Mouse (Mus musculus) embryonic facial prominence, embryonic 15.5 days (tissue): ENCODE results near the gene Acap1. TPM values are rescaled to one million over a fixed set of nuclear protein-coding genes. Genes with fewer than 3 reads are reported as not detected.

Source experiments
- ATAC-seq: fragments of 200-750 bp; cut with Nextera tagmentation; 2 replicates; pipeline ENCODE4 v1.8.0; 2017; ENCODE audit warnings: low read depth, moderate TSS enrichment; ENCODE audit not compliant: insufficient number of reproducible peaks, low FRiP score, low TSS enrichment
- H3K27ac ChIP-seq: fragments of 300-500 bp; sonication (generic); replicated peaks from 2 replicates; pipeline ENCODE4 v1.5.1; 2015; ENCODE audit warnings: mild to moderate bottlenecking, inconsistent platforms
- H3K27me3 ChIP-seq: fragments of 300-500 bp; sonication (generic); 2 replicates; pipeline ENCODE4 v1.6.1; 2015; ENCODE audit warnings: inconsistent platforms
- H3K36me3 ChIP-seq: fragments of 300-500 bp; sonication (generic); 2 replicates; pipeline ENCODE4 v1.6.1; 2015; ENCODE audit warnings: mild to moderate bottlenecking, inconsistent platforms
- H3K4me1 ChIP-seq: fragments of 300-500 bp; sonication (generic); 2 replicates; pipeline ENCODE4 v1.6.1; 2015; ENCODE audit warnings: inconsistent platforms
- H3K4me2 ChIP-seq: fragments of 300-500 bp; sonication (generic); replicated peaks from 2 replicates; pipeline ENCODE4 v1.6.1; 2015; ENCODE audit warnings: mild to moderate bottlenecking, inconsistent platforms
- H3K4me3 ChIP-seq: fragments of 300-500 bp; sonication (generic); replicated peaks from 2 replicates; pipeline ENCODE4 v1.5.1; 2015; ENCODE audit warnings: mild to moderate bottlenecking, inconsistent platforms
- H3K9ac ChIP-seq: fragments of 300-500 bp; sonication (generic); 2 replicates; pipeline ENCODE4 v1.6.1; 2015; ENCODE audit warnings: inconsistent platforms
- H3K9me3 ChIP-seq: fragments of 300-500 bp; sonication (generic); replicated peaks from 2 replicates; pipeline ENCODE4 v1.6.1; 2016; ENCODE audit warnings: inconsistent platforms
- WGBS: fragments of 180-500 bp; shearing (Covaris S2); methylation state at CpG from one replicate; pipeline ENCODE4 v1.1.7; 2015; 5-methylcytosine and 5-hydroxymethylcytosine counted together
- polyA plus RNA-seq: library from polyadenylated mRNA; unstranded; fragments of >200 nt; fragmentation: Nextera tagmentation; extraction: Ambion mirVana; gene quantifications from 2 replicates; pipeline ENCODE4 v1.2.1, GENCODE M21; 2015

The Acap1 gene
- polyA plus RNA-seq, 1 experiment from 2014 or later: 1.8 TPM

DNA sequence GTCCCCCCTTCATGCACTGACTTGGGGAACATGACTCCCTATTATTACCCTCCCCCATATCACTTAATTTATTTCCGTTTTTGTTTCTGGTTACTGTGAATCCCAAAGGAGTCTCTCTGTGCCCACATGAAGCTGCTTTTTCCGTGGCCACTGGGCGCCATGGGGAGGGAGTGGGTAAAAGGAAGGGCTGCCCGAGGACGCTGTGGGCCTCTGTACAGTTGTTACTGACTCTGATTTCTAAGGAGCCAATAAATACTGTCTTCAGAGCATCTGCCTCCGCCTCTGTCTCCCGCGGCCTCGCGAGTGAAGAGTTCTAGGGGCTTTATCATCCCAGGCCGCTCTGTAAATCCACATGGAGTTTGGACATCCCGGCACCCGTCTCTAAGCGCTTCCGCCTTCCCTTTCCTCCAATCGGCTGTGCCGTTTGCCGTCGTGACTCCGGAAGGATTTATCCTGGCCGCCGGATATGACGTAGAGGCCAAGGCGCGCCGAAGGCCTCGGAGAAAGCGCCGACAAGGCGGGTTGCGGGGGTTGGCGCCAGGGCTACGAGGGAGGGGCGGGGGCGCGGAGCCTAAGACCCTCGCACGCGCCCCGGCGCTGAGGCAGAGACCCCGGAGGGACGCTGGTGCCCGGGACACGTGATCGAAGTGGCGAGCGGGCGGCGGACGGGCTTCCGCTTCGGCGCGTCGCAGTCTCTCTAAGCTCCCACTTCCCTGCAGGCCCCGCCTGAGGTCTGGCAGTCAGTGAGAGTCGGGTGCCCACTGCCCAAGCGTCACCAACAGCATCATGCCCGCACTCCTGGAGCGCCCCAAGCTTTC is 18.4 kb upstream of the Acap1 start, which contains the start of gene Gps2:
TSS of gene Gps2 (plus strand) at position 335 of the 818 bp plus-strand sequence.
- Histone ChIP-seq H3K4me1 (peaks cover 37% of the 10 kb centered on the region), H3K4me3 (peak within 1 kb of the TSS; percentile 75), H3K9ac (peak within 1 kb of the TSS; percentile 80), H3K9me3 (no peaks in the 10 kb centered on the region), H3K27ac (peak within 1 kb of the TSS; percentile 92), H3K27me3 (no peaks in the 10 kb centered on the region), H3K4me2 (peak within 1 kb of the TSS; percentile 89), H3K36me3 (peaks cover 85% of the 10 kb centered on the region)
- ATAC-seq: peak; percentile 89
- WGBS: 1% methylated on average over 61 of the region's 61 CpGs

DNA sequence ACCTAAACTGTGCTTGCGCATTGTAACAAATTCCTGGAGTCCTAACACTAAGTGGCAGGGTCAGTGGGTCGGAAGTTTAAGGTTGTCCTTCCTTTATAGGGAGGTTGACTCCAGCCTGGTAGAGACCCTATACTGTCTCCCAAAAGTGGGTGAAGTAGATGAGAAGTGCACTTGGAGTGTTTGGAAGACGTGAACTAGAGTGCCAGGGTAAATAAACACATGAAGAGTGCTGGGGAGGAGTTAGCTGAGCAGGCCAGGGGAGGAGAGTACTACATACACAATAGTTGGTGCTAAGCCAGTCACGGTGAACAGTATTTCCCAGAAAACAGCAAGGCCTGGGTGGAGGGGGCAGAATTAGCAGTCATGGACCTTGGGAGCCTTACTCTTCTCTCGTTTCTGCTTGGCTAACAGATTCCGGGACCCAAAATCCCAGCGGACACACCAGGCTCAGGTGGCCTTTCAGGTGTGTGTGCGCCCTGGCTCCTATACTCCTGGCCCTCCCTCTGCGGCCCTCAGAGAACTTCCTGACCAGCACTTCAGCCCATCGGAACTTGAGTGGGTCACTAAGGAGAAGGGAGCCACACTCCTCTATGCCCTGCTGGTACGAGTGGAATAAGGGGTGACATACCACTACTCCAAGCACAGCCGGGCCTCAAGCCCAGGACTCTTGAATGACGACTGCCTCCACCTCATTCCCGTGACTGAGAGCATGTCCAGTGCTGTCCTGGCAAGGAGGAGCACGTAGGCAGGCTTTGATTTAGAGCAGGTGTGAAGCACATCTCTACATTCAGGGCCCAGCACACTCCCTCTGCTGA is 17.6 kb upstream of the Acap1 start:
- no peaks in the 10 kb centered on the region for H3K27me3 ChIP-seq
- no peaks in the 10 kb centered on the region for H3K9me3 ChIP-seq
- H3K4me2 ChIP-seq: peak overlapping the region; percentile 89
- peaks cover 85% of the 10 kb centered on the region for H3K36me3 ChIP-seq
- WGBS: 73% methylated on average over 15 of the region's 15 CpGs
- H3K4me1 ChIP-seq: peaks cover 30% of the 10 kb centered on the region
- H3K9ac ChIP-seq: 0 out of 2 replicates have a peak overlapping the region, but pooled peaks have one; percentile 80
- H3K27ac ChIP-seq: peak overlapping the region; percentile 92; the same call in 1 of the 2 replicates
- peak overlapping the region; percentile 75 for H3K4me3 ChIP-seq
- no peak for ATAC-seq

DNA sequence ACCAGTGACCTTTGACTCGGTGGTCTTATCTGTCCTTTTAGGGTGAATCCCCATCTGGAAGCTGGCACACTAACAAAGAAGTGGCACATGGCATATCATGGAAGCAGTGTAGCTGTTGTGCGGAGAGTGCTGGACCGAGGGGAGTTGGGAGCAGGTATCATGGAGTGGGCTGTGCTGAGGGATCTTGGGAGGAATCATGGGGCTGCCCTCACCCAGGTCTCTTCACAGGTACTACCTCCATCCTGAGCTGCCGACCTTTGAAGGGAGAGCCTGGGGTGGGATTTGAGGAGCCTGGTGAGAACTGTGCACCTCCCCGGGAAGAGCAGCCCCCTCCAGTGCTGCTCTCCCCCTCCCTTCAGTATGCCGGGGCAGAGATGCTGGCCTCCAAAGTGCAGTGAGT is 16.4 kb upstream of the Acap1 start:
- no peak for ATAC-seq
- Histone ChIP-seq H3K9ac (no peak overlapping the region), H3K4me3 (no peak overlapping the region), H3K4me1 (peaks cover 30% of the 10 kb centered on the region), H3K4me2 (no peak overlapping the region), H3K9me3 (no peaks in the 10 kb centered on the region), H3K27me3 (no peaks in the 10 kb centered on the region), H3K27ac (no peak overlapping the region), H3K36me3 (peaks cover 85% of the 10 kb centered on the region)
- WGBS: 82% methylated on average over 6 of the region's 6 CpGs

DNA sequence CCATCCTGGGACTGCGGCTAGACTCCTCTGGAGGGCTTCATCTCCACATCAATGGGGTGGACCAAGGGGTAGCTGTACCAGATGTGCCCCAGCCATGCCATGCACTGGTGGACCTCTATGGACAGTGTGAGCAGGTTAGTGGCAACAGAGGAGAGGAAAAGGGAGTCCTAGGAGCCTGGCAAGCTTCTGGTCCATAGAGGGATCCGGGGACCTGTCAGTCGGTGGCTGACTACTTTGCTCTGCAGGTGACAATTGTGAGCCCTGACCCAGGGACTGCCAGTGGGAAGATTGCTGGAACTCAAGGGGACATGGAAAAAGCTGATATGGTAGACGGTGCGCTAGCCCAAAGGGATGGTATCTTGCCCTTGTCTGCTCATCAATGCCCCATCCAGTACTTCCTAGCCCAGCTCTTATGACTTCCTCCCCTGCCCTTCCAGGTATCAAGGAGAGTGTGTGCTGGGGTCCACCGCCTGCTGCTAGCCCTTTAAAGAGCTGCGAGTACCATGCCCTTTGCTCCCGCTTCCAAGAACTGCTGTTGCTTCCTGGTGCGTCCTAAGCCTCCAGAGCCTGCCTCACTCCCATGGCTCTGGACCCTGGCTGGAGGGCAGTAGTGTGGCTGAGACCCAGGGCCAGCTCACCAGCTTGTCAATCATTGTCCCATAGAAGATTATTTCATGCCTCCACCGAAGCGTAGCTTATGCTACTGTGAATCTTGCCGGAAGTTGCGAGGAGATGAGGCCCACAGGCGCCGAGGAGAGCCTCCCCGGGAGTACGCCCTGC is 15.6 kb upstream of the Acap1 start:
- Histone ChIP-seq H3K4me3 (no peak overlapping the region), H3K27ac (no peak overlapping the region), H3K9me3 (no peaks in the 10 kb centered on the region), H3K4me2 (no peak overlapping the region), H3K4me1 (peaks cover 25% of the 10 kb centered on the region), H3K36me3 (peaks cover 85% of the 10 kb centered on the region), H3K9ac (no peak overlapping the region), H3K27me3 (no peaks in the 10 kb centered on the region)
- WGBS: 94% methylated on average over 17 of the region's 17 CpGs
- ATAC-seq: no peak

DNA sequence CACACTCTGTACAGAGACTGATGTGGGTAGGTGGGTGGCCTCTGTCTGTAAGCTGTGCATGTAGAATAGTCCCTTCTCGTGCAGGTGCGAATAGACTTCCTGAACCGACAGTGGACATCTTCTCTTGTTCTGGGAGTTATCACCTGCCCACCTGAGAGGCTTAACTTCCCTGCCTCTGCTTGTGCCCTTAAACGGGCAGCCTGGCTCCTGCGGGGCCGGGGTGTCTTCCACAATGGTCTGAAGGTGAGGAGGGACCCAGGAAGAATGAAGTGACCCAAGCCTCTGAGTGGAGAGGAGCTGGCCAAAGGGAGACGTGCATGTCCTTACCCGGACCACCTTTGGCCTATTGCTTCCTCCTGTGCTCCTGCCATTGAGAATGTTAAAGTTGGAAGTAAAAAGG is 14.8 kb upstream of the Acap1 start:
- no peaks in the 10 kb centered on the region for H3K9me3 ChIP-seq
- 91% methylated on average over 8 of the region's 8 CpGs for WGBS
- no peak overlapping the region for H3K4me2 ChIP-seq
- H3K36me3 ChIP-seq: peaks cover 85% of the 10 kb centered on the region
- H3K9ac ChIP-seq: no peak overlapping the region
- no peak overlapping the region for H3K4me3 ChIP-seq
- no peak overlapping the region for H3K27ac ChIP-seq
- peaks cover 17% of the 10 kb centered on the region for H3K4me1 ChIP-seq
- ATAC-seq: no peak
- H3K27me3 ChIP-seq: no peaks in the 10 kb centered on the region

DNA sequence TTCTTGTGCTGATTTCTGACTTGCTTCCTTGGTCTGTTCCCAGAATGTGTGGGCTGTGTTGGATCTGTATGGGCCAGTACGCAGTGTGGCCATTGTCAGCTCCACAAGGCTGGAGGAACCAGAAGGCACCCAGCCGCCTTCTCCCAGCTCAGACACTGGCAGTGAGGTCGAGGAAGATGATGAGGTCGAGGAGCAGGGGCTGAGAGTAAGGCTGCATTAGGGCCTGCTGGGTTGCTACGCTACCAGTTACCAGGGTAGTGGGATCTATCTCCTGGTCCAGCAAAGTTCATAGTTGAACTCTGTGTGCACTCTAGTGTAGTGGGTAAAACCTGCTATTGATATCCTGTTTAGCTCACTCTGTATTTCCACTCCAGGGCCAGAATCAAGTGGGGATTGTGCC is 13.8 kb upstream of the Acap1 start:
- WGBS: 86% methylated on average over 5 of the region's 5 CpGs
- no peak for ATAC-seq

DNA sequence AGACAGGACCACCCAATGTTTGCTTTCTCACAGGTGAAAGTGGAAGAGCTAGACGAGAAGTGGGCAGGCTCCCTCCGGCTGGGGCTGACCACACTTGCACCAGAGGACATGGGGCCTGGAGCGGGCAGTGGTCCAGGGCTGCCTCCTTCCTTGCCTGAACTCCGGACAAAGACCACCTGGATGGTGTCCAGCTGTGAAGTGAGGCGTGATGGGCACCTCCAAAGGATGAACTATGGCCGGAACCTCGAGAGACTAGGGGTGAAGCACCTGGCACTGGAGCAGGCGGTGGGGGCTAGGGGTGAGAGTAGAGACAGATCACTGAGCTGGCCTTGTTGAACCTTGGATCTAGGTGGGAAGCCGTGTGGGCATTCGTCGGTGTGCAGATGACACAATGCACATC is 13.3 kb upstream of the Acap1 start:
- no peak overlapping the region for H3K4me3 ChIP-seq
- WGBS: 92% methylated on average over 11 of the region's 11 CpGs
- H3K36me3 ChIP-seq: peaks cover 95% of the 10 kb centered on the region
- H3K4me2 ChIP-seq: no peak overlapping the region
- H3K9me3 ChIP-seq: no peaks in the 10 kb centered on the region
- ATAC-seq: no peak
- H3K9ac ChIP-seq: no peak overlapping the region
- peaks cover 8% of the 10 kb centered on the region for H3K4me1 ChIP-seq
- no peak overlapping the region for H3K27ac ChIP-seq
- no peaks in the 10 kb centered on the region for H3K27me3 ChIP-seq

More for the DNA sequence above, 13.8 kb upstream of the Acap1 start:
- no peaks in the 10 kb centered on the region for H3K27me3 ChIP-seq
- H3K36me3 ChIP-seq: peaks cover 89% of the 10 kb centered on the region
- no peak overlapping the region for H3K9ac ChIP-seq
- no peak overlapping the region for H3K4me3 ChIP-seq
- no peaks in the 10 kb centered on the region for H3K9me3 ChIP-seq
- peaks cover 8% of the 10 kb centered on the region for H3K4me1 ChIP-seq
- H3K4me2 ChIP-seq: no peak overlapping the region
- no peak overlapping the region for H3K27ac ChIP-seq

DNA sequence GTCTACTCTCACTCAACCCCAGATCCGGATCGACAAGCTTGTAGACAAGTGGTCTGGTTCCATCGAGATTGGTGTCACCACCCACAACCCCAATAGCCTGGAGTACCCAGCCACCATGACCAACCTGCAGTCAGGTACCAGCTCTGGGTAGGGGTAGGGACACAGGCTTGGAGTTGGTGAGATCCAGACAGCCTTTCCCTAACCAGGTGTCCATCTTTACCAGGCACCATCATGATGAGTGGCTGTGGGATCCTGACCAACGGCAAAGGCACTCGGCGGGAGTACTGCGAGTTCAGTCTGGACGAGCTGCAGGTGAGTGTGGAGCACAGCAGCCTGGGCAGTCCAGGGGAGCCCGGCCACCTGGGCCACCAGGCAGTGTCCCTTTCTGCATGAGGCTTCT is 9.0 kb upstream of the Acap1 start:
- Histone ChIP-seq H3K9me3 (no peaks in the 10 kb centered on the region), H3K36me3 (peaks cover 55% of the 10 kb centered on the region)

DNA sequence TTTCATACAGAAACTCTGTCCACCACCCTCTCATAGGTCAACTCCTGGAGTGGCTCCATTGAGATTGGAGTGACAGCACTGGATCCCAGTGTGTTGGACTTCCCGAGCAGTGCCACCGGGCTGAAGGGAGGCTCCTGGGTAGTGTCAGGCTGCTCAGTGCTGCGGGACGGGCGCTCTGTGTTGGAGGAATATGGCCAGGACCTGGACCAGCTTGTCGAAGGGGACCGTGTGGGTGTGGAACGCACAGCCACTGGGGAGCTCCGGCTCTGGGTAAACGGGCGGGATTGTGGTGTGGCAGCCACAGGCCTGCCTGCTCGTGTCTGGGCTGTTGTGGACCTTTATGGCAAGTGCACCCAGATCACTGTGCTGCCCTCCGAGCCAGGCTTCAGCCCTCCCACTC is 7.6 kb upstream of the Acap1 start:
- no peaks in the 10 kb centered on the region for H3K9me3 ChIP-seq
- H3K4me2 ChIP-seq: peak overlapping the region; percentile 83
- no peak for ATAC-seq
- H3K4me1 ChIP-seq: peaks cover 27% of the 10 kb centered on the region
- 87% methylated on average over 13 of the region's 13 CpGs for WGBS
- no peaks in the 10 kb centered on the region for H3K27me3 ChIP-seq
- peak overlapping the region; percentile 72 for H3K4me3 ChIP-seq
- H3K27ac ChIP-seq: no peak overlapping the region
- no peak overlapping the region for H3K9ac ChIP-seq
- peaks cover 42% of the 10 kb centered on the region for H3K36me3 ChIP-seq

More for the DNA sequence above, 9.0 kb upstream of the Acap1 start:
- Histone ChIP-seq H3K4me3 (no peak overlapping the region), H3K9ac (no peak overlapping the region), H3K27me3 (no peaks in the 10 kb centered on the region), H3K27ac (no peak overlapping the region), H3K4me2 (no peak overlapping the region), H3K4me1 (peaks cover 22% of the 10 kb centered on the region)
- ATAC-seq: no peak
- WGBS: 97% methylated on average over 9 of the region's 9 CpGs

DNA sequence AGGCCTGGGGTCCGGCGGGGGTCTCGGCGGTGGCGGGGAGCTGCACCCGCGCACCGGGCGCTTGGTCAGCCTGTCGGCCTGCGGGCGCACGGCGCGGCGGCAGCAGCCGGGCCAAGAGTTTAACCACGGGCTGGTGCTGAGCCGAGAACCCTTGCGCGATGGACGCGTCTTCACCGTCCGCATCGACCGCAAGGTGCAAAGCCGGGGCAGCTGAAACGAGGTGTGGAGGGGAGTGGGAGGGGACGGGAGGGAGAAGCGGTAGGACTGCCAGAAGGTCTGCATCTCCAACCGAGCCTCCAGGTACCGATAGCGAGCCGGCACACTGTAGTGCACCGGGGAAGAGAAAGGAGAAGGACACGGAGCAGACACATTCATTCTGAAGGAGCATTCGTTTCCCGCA is 6.7 kb upstream of the Acap1 start:
- Histone ChIP-seq H3K4me1 (peaks cover 27% of the 10 kb centered on the region), H3K27ac (peak overlapping the region; percentile 99), H3K4me2 (peak overlapping the region; percentile 83), H3K27me3 (no peaks in the 10 kb centered on the region), H3K4me3 (peak overlapping the region; percentile 72), H3K9ac (peak overlapping the region; percentile 86), H3K9me3 (no peaks in the 10 kb centered on the region), H3K36me3 (peaks cover 32% of the 10 kb centered on the region)
- no peak for ATAC-seq
- WGBS: under 1% methylated on average over 39 of the region's 39 CpGs

DNA sequence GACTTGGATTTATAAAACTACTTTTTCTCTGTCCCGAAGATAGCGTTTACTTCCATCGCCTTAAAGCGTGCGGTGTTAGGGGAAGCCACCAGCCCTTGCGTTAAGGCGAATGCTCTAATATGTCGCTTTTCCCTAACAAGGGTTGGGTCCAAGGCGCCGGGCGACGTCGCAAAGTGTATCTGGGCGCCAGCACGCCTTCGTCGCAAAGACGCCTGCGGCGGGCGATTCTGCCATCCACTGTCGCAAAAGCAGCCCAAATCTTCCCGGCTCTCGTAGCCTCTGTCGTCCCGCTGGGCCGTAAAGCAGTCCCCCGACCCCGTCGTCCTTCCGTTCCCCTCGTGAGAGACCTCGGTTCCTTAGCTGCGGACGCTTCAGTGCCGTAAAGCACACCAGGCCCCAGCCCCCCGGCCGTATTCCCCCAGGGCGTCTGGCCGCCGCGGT is 6.1 kb upstream of the Acap1 start:
- ATAC-seq: peak; percentile 81
- no peaks in the 10 kb centered on the region for H3K9me3 ChIP-seq

More for the DNA sequence above, 6.1 kb upstream of the Acap1 start:
- Histone ChIP-seq H3K27ac (peak overlapping the region; percentile 99), H3K4me3 (peak overlapping the region; percentile 72), H3K9ac (peak overlapping the region; percentile 86), H3K4me2 (peak overlapping the region; percentile 83), H3K36me3 (peaks cover 27% of the 10 kb centered on the region), H3K4me1 (peaks cover 27% of the 10 kb centered on the region), H3K27me3 (no peaks in the 10 kb centered on the region)
- under 1% methylated on average over 42 of the region's 42 CpGs for WGBS
